Mouse (Mus musculus) CD4-positive helper T cell, adult 2 months (primary cell): ENCODE measurements around the gene Arl10.
A peak's percentile ranks its signal among the peaks of the same experiment; 100 is the strongest.

Experiments used
- DNase-seq: peaks from one replicate; pipeline ENCODE4 v3.0.0-alpha.2; 2012; ENCODE audit warnings: low read depth, missing footprints, low spot score

Arl10 gene

DNA sequence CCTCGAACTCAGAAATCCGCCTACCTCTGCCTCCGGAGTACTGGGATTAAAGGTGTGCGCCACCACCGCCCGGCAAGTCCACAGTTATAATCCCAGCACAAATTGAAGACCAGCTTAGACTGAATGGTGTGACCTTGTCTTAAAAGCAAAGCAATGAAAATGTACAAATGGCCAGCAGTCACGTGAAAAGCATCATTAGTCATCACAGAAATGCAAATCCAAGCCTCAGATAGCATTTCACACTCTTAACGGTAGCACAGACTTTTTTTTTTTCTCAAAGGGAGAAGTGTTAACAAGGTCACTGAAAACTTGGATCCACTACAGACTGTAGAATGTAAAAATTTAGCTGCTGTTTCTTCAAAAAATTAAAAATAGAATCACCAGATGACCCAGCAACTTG, 41.5 kb downstream of the Arl10 start:
- DNase-seq = no peak

DNA sequence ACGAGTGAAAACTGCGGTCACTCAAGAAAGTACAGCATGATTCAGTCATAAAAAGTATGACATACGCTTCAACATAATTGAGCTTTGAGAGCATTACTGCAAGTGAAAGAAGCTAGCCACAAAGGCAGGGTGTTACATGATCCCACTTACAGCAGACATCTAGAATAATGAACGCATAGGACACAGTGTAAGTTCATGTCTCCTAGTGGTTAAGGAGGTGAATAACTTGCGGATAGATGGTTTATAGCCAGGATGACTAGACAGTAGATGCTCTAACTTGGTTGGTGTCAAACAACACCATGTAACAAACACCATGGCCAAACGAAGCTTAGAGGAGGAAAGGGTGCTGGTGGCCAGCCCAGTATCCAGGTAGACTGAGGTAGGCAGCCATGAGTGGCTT, 42.2 kb downstream of the Arl10 start:
- DNase-seq = no peak

DNA sequence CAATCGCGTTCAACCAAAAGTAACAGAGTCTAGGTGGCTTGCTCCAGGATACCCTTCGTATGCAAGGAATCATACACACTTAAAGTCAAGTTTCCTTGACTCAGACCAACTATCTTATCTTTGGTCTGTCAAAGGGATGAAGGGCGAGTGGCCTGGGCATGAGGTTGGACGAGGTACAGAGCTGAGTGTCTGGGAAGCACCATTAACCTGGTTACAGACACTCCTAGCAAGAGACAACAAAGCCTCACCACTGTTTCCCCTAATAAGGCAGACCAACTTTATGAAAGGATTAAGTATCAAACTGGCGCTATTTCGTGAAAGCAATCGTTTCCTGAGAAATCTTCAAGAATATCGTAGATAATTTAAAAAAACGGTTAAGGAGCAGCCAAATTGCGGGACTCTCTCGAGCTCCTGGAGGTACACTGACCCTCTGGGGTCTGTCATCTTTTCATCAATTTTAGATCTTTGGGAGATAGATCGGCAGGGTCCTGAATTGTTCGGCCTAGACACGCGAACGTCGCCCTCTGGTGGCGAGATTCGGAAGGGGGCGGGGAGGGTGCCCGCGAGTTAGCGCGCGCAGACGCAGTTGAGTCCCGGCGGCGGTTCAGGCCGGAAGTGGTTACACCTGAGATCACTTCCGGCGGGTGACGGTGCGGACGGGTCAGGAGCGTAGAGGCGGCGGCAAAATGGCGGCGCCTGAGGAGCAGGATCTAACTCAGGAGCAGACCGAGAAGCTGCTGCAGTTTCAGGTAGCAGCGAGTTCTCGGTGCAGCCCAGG, 46.5 kb downstream of the Arl10 start, which contains the start of gene Faf2:
TSS of gene Faf2 (plus strand) at position 630 of the 778 bp plus-strand sequence.
- peak; percentile 97 for DNase-seq

DNA sequence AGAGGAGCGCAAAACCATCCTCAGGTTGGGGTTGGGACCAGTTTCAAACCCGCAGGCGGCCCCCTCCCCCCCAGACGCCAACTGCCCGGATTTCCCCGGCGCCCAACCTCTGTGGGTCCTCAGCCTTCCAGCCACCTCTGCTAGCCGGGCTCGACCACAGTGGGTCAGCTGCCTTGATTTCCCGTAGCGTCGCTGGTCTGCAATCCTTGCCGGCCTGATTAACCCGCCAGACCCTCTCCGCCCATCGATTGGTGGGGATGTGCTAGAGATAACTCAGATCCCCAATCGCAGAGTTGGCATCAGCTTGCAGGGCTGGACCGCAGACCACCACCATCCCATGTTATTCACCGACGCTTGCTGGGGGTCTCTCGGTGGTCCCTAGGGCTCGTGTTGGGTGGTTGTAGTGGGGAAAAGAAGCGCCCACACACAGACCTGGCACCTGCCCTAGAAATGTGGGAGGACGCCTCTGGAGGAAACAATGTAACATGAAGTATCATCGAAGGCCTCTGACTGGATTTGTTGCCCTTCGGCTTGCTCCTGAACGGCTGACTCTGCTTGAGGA, 47.2 kb downstream of the Arl10 start:
- peak; percentile 57 for DNase-seq

DNA sequence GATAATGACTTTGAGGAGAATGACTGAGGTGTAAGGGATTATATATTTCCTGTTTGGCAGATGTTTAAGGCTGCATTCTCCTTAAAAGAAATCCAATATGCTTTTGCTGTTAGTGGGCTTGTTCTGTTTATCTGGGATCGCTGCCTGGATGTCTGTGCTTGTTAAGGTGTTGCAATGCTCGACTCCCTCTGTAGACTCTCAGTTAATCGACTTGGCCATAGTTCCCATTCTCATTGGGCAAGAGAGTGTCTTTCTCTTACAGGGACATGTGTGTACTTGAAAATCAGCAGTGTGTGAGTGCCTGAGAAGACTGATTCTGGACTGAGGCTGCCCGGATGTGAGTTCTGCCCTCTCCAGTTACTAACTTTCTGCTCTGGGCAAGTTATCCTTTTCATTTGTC, 54.3 kb downstream of the Arl10 start:
- DNase-seq = no peak
